Mouse (Mus musculus) kidney, embryonic 16.5 days (tissue): ENCODE results near the gene Dlg2. TPM values are rescaled to one million over a fixed set of nuclear protein-coding genes. Genes with fewer than 3 reads are reported as not detected.

Experiments used
- ATAC-seq: fragments of 200-750 bp; cut with Nextera tagmentation; 2 replicates; pipeline ENCODE4 v1.8.0; 2017; ENCODE audit warnings: moderate TSS enrichment; ENCODE audit not compliant: low FRiP score, low TSS enrichment
- H3K27ac ChIP-seq: fragments of 300-500 bp; sonication (generic); 2 replicates; pipeline ENCODE4 v1.5.1; 2014; ENCODE audit warnings: low read length
- H3K27me3 ChIP-seq: fragments of 300-500 bp; sonication (generic); 2 replicates; pipeline ENCODE4 v1.6.1; 2014; ENCODE audit warnings: low read length, control low read depth, mixed read lengths; ENCODE audit not compliant: insufficient read depth
- H3K36me3 ChIP-seq: fragments of 300-500 bp; sonication (generic); 2 replicates; pipeline ENCODE4 v1.6.1; 2014; ENCODE audit warnings: low read length, control low read depth, mixed read lengths; ENCODE audit not compliant: insufficient read depth
- H3K4me1 ChIP-seq: fragments of 300-500 bp; sonication (generic); 2 replicates; pipeline ENCODE4 v1.6.1; 2014; ENCODE audit warnings: low read length, control low read depth, mixed read lengths; ENCODE audit not compliant: insufficient read depth
- H3K4me2 ChIP-seq: fragments of 300-500 bp; sonication (generic); replicated peaks from 2 replicates; pipeline ENCODE4 v1.6.1; 2014; ENCODE audit warnings: low read depth, low read length
- H3K4me3 ChIP-seq: fragments of 300-500 bp; sonication (generic); 2 replicates; pipeline ENCODE4 v1.5.1; 2014; ENCODE audit warnings: mild to moderate bottlenecking, low read length
- H3K9ac ChIP-seq: fragments of 300-500 bp; sonication (generic); replicated peaks from 2 replicates; pipeline ENCODE4 v1.6.1; 2014; ENCODE audit warnings: low read length
- H3K9me3 ChIP-seq: fragments of 300-500 bp; sonication (generic); 2 replicates; pipeline ENCODE4 v1.6.1; 2016; ENCODE audit warnings: low read length, control low read depth
- WGBS: fragments of 180-500 bp; shearing (Covaris S2); extraction: QIAGEN DNeasy Blood & Tissue Kit; methylation state at CpG from one replicate; pipeline ENCODE4 v1.1.7; 2014; 5-methylcytosine and 5-hydroxymethylcytosine counted together
- polyA plus RNA-seq: library from polyadenylated mRNA; unstranded; fragments of >200 nt; fragmentation: Nextera tagmentation; extraction: Ambion mirVana; gene quantifications from 2 replicates; pipeline ENCODE4 v1.2.1, GENCODE M21; 2015

Dlg2 gene
- polyA plus RNA-seq, 1 experiment from 2014 or later: 1.0 TPM

DNA sequence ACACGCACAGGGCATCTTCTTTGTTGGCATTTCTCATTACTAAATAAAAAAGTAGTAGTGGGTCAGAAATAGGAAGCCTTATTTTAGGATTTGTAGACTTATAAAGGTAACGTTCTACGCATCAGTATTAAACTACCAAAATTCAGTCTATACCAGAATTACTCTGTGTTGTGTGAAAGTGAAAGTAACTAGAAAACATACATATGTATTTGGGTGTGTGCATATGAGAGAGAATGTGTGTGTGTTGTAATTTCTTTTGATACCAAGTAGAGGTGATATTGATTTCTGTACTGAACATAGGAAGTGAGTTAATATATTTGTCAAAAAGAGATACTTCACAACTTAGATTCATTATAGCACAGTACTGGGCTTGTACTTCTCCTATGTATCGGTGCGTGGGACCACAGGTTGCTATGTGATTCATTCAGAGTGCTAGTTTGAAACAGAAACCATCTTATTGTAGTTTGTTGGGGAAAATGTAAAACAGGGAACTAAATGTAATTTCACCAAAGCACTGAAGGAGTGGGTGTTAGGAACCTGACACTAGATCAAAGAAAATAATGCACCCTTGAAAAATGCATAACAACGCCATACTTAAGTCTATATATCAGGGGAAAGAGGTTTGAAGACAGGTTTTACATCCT, 1688.5 kb downstream of the Dlg2 start:
- no peaks in the 10 kb centered on the region for H3K9me3 ChIP-seq
- no peak overlapping the region for H3K4me2 ChIP-seq
- no peaks in the 10 kb centered on the region for H3K4me1 ChIP-seq
- no peak overlapping the region for H3K9ac ChIP-seq
- H3K27me3 ChIP-seq: no peaks in the 10 kb centered on the region
- H3K36me3 ChIP-seq: no peaks in the 10 kb centered on the region
- H3K27ac ChIP-seq: no peak overlapping the region
- H3K4me3 ChIP-seq: no peak overlapping the region
- 87% methylated on average over 6 of the region's 6 CpGs for WGBS
- no peak for ATAC-seq

GRCm38 (mm10) chr7:92180029-92180428, 1703.6 kb downstream of the Dlg2 start:
- no peak overlapping the region for H3K27ac ChIP-seq
- H3K4me2 ChIP-seq: peak overlapping the region; percentile 69
- no peaks in the 10 kb centered on the region for H3K9me3 ChIP-seq
- no peaks in the 10 kb centered on the region for H3K36me3 ChIP-seq
- H3K27me3 ChIP-seq: no peaks in the 10 kb centered on the region
- ATAC-seq: no peak
- no peak overlapping the region for H3K9ac ChIP-seq
- peak overlapping the region; percentile 48 for H3K4me3 ChIP-seq
- H3K4me1 ChIP-seq: 0 out of 2 replicates have a peak, but pooled peaks cover 8% of the 10 kb centered on the region
- WGBS: 43% methylated on average over 5 of the region's 5 CpGs

- H3K4me1 ChIP-seq: 0 out of 2 replicates have a peak, but pooled peaks cover 10% of the 10 kb centered on the region
- H3K27ac ChIP-seq: no peak overlapping the region
- no peaks in the 10 kb centered on the region for H3K9me3 ChIP-seq
- H3K4me2 ChIP-seq: peak overlapping the region; percentile 69
- no peaks in the 10 kb centered on the region for H3K36me3 ChIP-seq
- 11% methylated on average over 27 of the region's 29 CpGs for WGBS
- no peaks in the 10 kb centered on the region for H3K27me3 ChIP-seq
- peak overlapping the region; percentile 40; the same call in 1 of the 2 replicates for H3K9ac ChIP-seq
- peak overlapping the region; percentile 48 for H3K4me3 ChIP-seq
- ATAC-seq: peak; percentile 66
Measured at GRCm38 (mm10) chr7:92180591-92181587, 1704.4 kb downstream of the Dlg2 start.

- H3K27me3 ChIP-seq: no peaks in the 10 kb centered on the region
- H3K4me3 ChIP-seq: no peak overlapping the region
- H3K4me2 ChIP-seq: peak overlapping the region; percentile 0; the same call in 1 of the 2 replicates
- WGBS: 14% methylated on average over 10 of the region's 10 CpGs
- no peaks in the 10 kb centered on the region for H3K36me3 ChIP-seq
- H3K9ac ChIP-seq: no peak overlapping the region
- no peak overlapping the region for H3K27ac ChIP-seq
- no peaks in the 10 kb centered on the region for H3K9me3 ChIP-seq
- H3K4me1 ChIP-seq: 0 out of 2 replicates have a peak, but pooled peaks cover 10% of the 10 kb centered on the region
- no peak; the same call in 1 of the 2 replicates for ATAC-seq
Measured at GRCm38 (mm10) chr7:92181959-92182612, 1705.6 kb downstream of the Dlg2 start.

DNA sequence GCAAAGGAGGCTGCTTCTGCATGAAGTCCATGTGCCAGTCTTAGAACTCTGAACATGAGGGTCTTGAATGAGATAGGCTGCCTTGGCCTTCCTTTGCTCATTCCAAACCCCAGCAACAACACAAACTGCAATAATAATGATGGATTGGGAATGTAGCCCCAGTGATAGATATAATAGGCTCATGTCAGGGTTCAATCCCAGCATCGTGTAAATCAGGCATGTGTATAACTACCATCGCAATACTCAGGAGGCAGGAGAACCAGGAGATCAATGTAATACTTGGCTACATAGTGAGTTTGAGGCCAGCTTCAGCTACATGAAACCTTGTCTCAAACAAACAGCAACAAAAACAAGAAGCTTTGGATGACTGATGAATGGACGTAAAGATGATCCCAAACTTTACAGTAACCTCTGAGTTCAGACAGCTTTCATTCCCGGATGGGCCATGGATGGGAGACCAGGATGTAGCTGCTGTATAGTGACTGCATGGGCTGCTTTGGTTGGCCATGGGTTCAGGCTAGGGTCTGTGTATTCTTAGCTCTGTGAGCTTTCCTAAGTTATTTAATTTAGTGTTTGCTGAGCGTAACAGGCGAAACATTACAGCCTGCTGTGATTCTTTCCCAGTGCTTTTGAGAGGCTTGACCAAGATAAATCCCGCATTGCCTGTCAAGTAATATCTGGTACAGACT, 1708.0 kb downstream of the Dlg2 start:
- WGBS: 45% methylated on average over 7 of the region's 7 CpGs

GRCm38 (mm10) chr7:92186341-92186740, 1709.9 kb downstream of the Dlg2 start:
- no peak for ATAC-seq

More for the DNA sequence above, 1708.0 kb downstream of the Dlg2 start:
- ATAC-seq: peak; percentile 67
- Histone ChIP-seq H3K27me3 (no peaks in the 10 kb centered on the region), H3K36me3 (no peaks in the 10 kb centered on the region), H3K4me3 (no peak overlapping the region), H3K4me1 (0 out of 2 replicates have a peak, but pooled peaks cover 10% of the 10 kb centered on the region), H3K4me2 (no peak overlapping the region), H3K27ac (no peak overlapping the region), H3K9ac (no peak overlapping the region), H3K9me3 (no peaks in the 10 kb centered on the region)

DNA sequence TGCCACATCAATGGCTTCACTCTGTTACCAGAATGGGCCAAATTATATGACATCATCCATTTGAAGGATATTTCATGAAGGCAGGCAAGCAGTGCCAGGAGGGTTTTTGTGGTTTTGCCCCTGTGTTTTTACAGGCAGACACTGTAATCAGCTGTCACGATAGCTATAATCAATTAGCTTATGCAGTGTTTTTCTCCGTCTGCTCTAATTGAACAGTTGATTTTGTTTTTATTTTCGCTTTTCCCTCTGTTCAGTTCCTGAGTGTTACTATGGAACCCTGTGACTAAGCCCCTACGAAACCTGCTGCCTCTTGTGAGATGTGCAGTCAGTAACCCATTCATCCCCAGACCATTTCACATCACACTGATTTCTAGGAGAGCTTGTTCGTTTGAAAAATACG, 1712.7 kb downstream of the Dlg2 start:
- 64% methylated on average over 6 of the region's 6 CpGs for WGBS
- no peak for ATAC-seq
- Histone ChIP-seq H3K27ac (no peak overlapping the region), H3K4me3 (no peak overlapping the region), H3K9ac (no peak overlapping the region), H3K27me3 (no peaks in the 10 kb centered on the region), H3K9me3 (no peaks in the 10 kb centered on the region), H3K36me3 (no peaks in the 10 kb centered on the region), H3K4me1 (0 out of 2 replicates have a peak, but pooled peaks cover 3% of the 10 kb centered on the region), H3K4me2 (no peak overlapping the region)

More at GRCm38 (mm10) chr7:92186341-92186740, 1709.9 kb downstream of the Dlg2 start:
- no peaks in the 10 kb centered on the region for H3K27me3 ChIP-seq
- H3K36me3 ChIP-seq: no peaks in the 10 kb centered on the region
- H3K4me2 ChIP-seq: no peak overlapping the region
- H3K9ac ChIP-seq: no peak overlapping the region
- H3K9me3 ChIP-seq: no peaks in the 10 kb centered on the region
- WGBS: 87% methylated on average over 5 of the region's 5 CpGs
- 0 out of 2 replicates have a peak, but pooled peaks cover 8% of the 10 kb centered on the region for H3K4me1 ChIP-seq
- no peak overlapping the region for H3K4me3 ChIP-seq
- H3K27ac ChIP-seq: no peak overlapping the region

GRCm38 (mm10) chr7:92196004-92196403, 1719.5 kb downstream of the Dlg2 start:
- Histone ChIP-seq H3K36me3 (no peaks in the 10 kb centered on the region), H3K27ac (no peak overlapping the region), H3K4me2 (no peak overlapping the region), H3K4me3 (no peak overlapping the region), H3K9ac (no peak overlapping the region), H3K27me3 (no peaks in the 10 kb centered on the region), H3K4me1 (no peaks in the 10 kb centered on the region), H3K9me3 (no peaks in the 10 kb centered on the region)
- no peak for ATAC-seq
- 79% methylated on average over 4 of the region's 4 CpGs for WGBS

DNA sequence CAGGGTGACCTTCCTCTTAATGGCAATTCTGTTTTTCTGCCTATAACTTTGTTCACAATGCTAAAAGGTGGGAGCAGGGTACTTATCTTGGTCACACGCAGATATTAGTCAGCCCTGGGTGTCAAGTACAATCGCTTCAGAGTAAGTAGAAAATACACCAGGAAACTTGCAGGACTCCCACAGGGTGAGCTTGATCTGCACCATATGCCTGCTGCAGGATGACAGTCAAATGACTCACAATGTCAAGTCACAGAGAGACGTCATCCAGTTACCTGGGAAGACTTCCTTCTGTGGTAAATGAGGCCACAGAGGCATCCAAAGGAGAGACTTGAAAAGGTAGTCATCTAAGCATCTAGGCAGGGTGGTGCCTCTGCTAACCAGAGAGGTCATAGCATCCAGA, 1721.1 kb downstream of the Dlg2 start:
- ATAC-seq: no peak
- Histone ChIP-seq H3K4me2 (no peak overlapping the region), H3K9ac (no peak overlapping the region), H3K27me3 (no peaks in the 10 kb centered on the region), H3K9me3 (no peaks in the 10 kb centered on the region), H3K27ac (no peak overlapping the region), H3K36me3 (no peaks in the 10 kb centered on the region), H3K4me3 (no peak overlapping the region), H3K4me1 (no peaks in the 10 kb centered on the region)
- 78% methylated on average over 3 of the region's 3 CpGs for WGBS
